Mouse (Mus musculus) colon, adult 2 months (tissue): ENCODE results near the gene Timm29. TPM values are rescaled to one million over a fixed set of nuclear protein-coding genes. Genes with fewer than 3 reads are reported as not detected.

Experiments
- polyA plus RNA-seq: library from polyadenylated mRNA; depleted of rRNA; stranded (reverse); fragments of >200 nt; gene quantifications from 2 replicates; pipeline ENCODE4 v1.2.3, GENCODE M21; 2012; rRNA removed

Timm29 gene
- polyA plus RNA-seq, result 19.7 and 21.7 TPM in 2 replicates

DNA sequence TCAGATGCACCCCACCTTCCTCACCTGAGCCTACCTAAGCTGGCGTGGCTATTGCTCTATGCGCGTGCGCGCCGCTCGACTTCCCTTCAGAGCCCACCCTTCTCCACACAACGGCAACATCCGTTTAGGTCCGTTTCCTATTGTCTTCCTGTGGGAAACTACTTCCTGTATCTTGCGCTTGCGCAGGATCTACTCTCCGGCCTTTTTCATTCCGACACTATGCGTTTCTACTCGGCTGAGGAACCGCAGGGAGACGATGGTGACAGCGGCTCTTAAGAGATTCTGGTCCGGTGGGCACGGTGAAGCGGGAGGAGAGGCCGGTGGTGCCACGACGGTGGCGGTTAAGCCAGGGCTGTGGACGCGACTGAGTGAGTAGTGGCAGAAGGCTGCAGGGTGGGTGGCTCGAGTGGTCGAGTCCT, at the start of gene Timm29, which contains the start of gene Yipf2:
Timm29 (plus strand) TSS at position 20 of the 419 bp plus-strand sequence.
Yipf2 (minus strand) TSS at position 126 of the 419 bp plus-strand sequence.

DNA sequence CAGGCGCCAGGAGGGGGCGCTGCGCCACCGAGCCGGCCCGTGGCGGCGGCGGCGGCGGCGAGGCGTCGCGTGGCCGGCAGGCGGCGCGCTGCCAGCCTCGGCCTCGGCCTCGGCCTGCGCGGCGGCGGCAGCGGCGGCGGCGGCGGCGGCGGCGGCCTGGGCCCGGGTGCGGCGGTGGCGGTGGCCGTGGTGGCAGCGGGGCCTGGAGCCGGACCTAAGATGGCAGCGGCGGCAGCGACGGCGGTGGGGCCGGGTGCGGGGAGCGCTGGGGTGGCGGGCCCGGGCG, 45.8 kb upstream of the Timm29 start, which contains the start of gene Carm1:
Carm1 (plus strand) TSS at position 106 of the 286 bp plus-strand sequence.

DNA sequence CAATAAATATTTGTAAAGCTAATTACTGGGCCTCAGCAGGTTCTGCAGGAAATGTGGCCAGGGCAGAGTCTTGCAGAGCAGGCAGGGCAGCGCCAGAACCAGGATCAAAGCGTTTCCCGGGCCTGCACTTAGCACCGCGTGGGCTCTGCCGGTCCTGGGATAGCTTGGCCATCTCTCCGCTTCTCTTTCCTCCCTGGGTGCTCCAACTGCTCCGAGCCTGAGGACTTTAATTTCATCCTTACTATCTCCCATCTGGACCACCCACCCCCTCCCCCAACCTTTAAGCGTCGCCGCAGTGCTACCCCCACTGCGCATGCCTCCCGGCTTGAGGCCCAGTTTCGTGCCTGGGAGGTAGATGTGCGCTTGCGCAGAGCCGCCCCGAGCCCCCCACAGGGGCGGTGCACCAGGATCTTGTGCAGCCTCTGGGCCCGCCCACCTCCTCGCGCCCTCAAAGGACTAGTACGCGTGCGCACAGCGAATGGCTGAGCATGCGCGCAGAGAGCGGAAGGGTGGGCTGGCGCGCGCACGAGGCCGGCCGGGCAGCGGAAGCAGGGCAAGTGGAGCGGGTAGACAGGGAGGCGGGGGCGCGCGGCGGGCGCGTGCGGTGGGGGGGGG, 23.2 kb downstream of the Timm29 start, which contains the start of gene Smarca4:
Smarca4 (plus strand) TSS at position 553 of the 615 bp plus-strand sequence.

Other genes starting within 250 kb of the Timm29 start
- gene Ilf3, start 224.9 kb upstream of the Timm29 start, polyA plus RNA-seq, result 29.2 and 32.3 TPM in 2 replicates
- gene Qtrt1, start 180.9 kb upstream of the Timm29 start, polyA plus RNA-seq, result 61.0 and 62.5 TPM in 2 replicates
- 341 and 414 TPM in 2 replicates for gene Dnm2, start 167.8 kb upstream of the Timm29 start, polyA plus RNA-seq
- 15.9 and 20.7 TPM in 2 replicates for gene Tmed1, start 82.5 kb upstream of the Timm29 start, polyA plus RNA-seq
- gene AB124611, start 66.5 kb upstream of the Timm29 start, polyA plus RNA-seq, result 1.8 and 2.4 TPM in 2 replicates
- 72.9 and 79.9 TPM in 2 replicates for gene Carm1, start 45.8 kb upstream of the Timm29 start, polyA plus RNA-seq
- 50.1 and 62.0 TPM in 2 replicates for gene Yipf2, start 106 bp downstream of the Timm29 start, polyA plus RNA-seq
- 40.3 and 42.5 TPM in 2 replicates for gene Smarca4, start 23.4 kb downstream of the Timm29 start, polyA plus RNA-seq
- gene Ldlr, start 130.8 kb downstream of the Timm29 start, polyA plus RNA-seq, result 118 and 138 TPM in 2 replicates
- gene Spc24, start 167.6 kb downstream of the Timm29 start, polyA plus RNA-seq, result 16.7 and 19.3 TPM in 2 replicates
- gene Kank2, start 206.0 kb downstream of the Timm29 start, polyA plus RNA-seq, result 70.7 and 71.0 TPM in 2 replicates
- gene Angptl8, start 242.8 kb downstream of the Timm29 start, polyA plus RNA-seq, result 3.7 TPM in 2 replicates